Mouse (Mus musculus): ENCODE measurements around the gene Bnc2. TPM values are rescaled to one million over a fixed set of nuclear protein-coding genes. Genes with fewer than 3 reads are reported as not detected.

Gene Bnc2
- polyA plus RNA-seq, 1 experiment = 4.5 TPM

DNA sequence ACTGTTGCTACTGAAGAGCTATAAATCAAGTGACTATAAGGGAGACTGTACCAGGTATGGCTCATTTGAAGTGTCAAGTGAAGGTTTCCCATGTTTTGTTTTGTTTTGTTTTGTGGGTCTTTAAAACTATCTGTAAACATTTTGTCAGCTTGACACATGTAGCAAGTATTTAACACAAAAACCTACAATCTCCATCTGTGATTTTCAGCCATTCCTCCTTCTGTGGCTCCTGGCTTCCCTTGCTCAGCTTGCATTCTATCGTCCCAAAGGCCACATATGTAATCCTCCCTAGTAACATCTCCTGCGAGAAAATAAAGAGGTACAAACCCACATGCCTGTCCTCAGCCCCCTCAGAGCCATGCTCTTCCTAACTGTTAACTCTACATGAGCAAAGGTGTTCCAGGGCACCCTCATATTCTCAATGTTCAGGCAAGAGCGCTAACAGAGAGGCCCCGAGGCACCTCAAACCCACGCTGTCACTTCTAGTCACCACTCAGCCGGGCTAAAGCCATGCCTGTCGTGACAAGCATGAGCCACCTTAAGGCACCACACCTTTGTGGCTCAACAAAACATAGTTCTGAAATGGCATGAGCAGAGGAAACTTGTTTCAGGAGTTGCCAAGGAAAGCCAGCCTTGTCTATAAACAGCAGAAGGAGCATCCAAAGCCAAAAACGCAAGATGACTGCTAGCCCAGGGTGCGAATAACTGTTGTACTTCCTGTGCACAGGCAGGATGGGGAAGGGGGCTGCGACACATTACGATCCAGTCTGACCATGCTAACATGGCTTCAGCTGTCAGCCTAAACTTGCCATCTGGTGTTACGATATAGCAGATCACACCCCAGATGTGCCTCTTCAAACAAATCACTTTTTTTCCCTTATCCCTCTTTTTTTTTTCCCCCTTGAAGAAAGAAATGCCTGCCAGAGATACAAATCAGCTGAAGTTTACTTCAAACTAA, 42.0 kb downstream of the Bnc2 start:
- Histone ChIP-seq H3K27me3 (ENCODE audit: control insufficient read depth, insufficient read depth, insufficient read length) (no peaks in the 10 kb centered on the region), H3K79me3 (ENCODE audit: low read depth) (no peaks in the 10 kb centered on the region), H3ac (ENCODE audit: control insufficient read depth, insufficient read length, low read depth) (no peak overlapping the region), H3K36me3 (ENCODE audit: control insufficient read depth, insufficient read depth) (no peaks in the 10 kb centered on the region), H3K4me3 (ENCODE audit: insufficient read depth, poor library complexity, severe bottlenecking) (no peak overlapping the region), H3K79me2 (ENCODE audit: control insufficient read depth, insufficient read depth) (no peaks in the 10 kb centered on the region)
- TF ChIP-seq MYOG (IDR thresholded peaks at IDR 0.05; ENCODE audit: control insufficient read depth, extremely low read depth, insufficient read length) = no peak
- no peak for TF ChIP-seq USF1 (IDR thresholded peaks at IDR 0.05; ENCODE audit: low read depth)
- no peak for TF ChIP-seq MYOD1 (IDR thresholded peaks at IDR 0.05; ENCODE audit: control insufficient read depth, insufficient read length, low read depth)
- TF ChIP-seq CEBPB (IDR thresholded peaks at IDR 0.05; ENCODE audit: low read depth) = no peak
- TF ChIP-seq MAX (IDR thresholded peaks at IDR 0.05) = no peak
- no peak for TF ChIP-seq CTCF (IDR thresholded peaks at IDR 0.05; ENCODE audit: control insufficient read depth, insufficient read depth, insufficient read length)
- no peak for TF ChIP-seq FOSL1 (IDR thresholded peaks at IDR 0.05; ENCODE audit: insufficient read depth, low read length, poor library complexity, severe bottlenecking)

DNA sequence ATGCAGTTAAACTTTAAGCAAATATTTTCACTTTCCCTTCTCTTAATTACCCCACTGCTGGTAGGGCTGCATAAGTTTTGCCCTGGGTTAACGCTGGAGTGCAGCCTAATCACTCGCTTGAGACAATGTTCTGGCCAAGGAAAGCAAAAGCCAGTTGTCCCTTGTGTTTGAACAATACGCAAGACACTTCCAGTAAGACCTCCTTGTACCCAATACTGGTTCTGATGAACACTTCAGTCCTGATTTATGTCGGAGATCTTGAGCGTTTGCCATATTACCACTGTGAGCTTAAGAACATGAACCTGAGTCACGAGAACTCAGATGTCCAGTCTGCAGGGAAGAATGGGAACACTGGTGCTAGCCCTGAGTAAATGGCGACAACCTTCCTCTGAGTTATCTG, 47.5 kb downstream of the Bnc2 start:
- Histone ChIP-seq H3ac (ENCODE audit: control insufficient read depth, insufficient read length, low read depth) (no peak overlapping the region), H3K79me3 (ENCODE audit: low read depth) (no peaks in the 10 kb centered on the region), H3K4me3 (ENCODE audit: insufficient read depth, poor library complexity, severe bottlenecking) (no peak overlapping the region), H3K27me3 (ENCODE audit: control insufficient read depth, insufficient read depth, insufficient read length) (no peaks in the 10 kb centered on the region), H3K36me3 (ENCODE audit: control insufficient read depth, insufficient read depth) (no peaks in the 10 kb centered on the region), H3K79me2 (ENCODE audit: control insufficient read depth, insufficient read depth) (no peaks in the 10 kb centered on the region)
- TF ChIP-seq MAX (IDR thresholded peaks at IDR 0.05) = no peak
- TF ChIP-seq MYOG (IDR thresholded peaks at IDR 0.05; ENCODE audit: control insufficient read depth, extremely low read depth, insufficient read length) = no peak
- TF ChIP-seq USF1 (IDR thresholded peaks at IDR 0.05; ENCODE audit: low read depth) = no peak
- TF ChIP-seq FOSL1 (IDR thresholded peaks at IDR 0.05; ENCODE audit: insufficient read depth, low read length, poor library complexity, severe bottlenecking) = no peak
- no peak for TF ChIP-seq MYOD1 (IDR thresholded peaks at IDR 0.05; ENCODE audit: control insufficient read depth, insufficient read length, low read depth)
- no peak for TF ChIP-seq CEBPB (IDR thresholded peaks at IDR 0.05; ENCODE audit: low read depth)
- TF ChIP-seq CTCF (IDR thresholded peaks at IDR 0.05; ENCODE audit: control insufficient read depth, insufficient read depth, insufficient read length) = no peak

DNA sequence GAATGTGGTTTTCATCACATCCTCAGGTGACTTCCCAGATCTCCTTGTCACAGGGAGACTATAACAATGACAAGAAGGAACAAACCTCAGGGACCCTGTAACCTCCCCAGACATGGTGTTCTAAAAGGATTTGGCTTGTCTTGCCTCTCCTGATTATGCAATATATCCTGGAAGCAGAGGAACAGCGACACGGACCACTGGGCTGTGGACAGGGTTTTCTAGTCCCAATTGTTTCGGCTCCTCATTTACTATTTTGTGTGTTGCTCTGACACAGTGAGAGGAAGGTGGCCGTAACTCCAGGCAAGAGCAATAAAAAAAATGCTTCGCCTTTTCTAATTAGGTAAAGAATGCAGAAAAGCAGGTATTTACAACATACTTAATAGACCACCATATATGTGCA, 51.8 kb downstream of the Bnc2 start:
- no peak overlapping the region for H3K4me3 ChIP-seq (ENCODE audit: insufficient read depth, poor library complexity, severe bottlenecking)
- no peaks in the 10 kb centered on the region for H3K79me3 ChIP-seq (ENCODE audit: low read depth)
- no peak for TF ChIP-seq USF1 (IDR thresholded peaks at IDR 0.05; ENCODE audit: low read depth)
- TF ChIP-seq FOSL1 (IDR thresholded peaks at IDR 0.05; ENCODE audit: insufficient read depth, low read length, poor library complexity, severe bottlenecking) = no peak
- TF ChIP-seq MYOD1 (IDR thresholded peaks at IDR 0.05; ENCODE audit: control insufficient read depth, insufficient read length, low read depth) = no peak
- no peak for TF ChIP-seq CTCF (IDR thresholded peaks at IDR 0.05; ENCODE audit: control insufficient read depth, insufficient read depth, insufficient read length)
- no peak for TF ChIP-seq MYOG (IDR thresholded peaks at IDR 0.05; ENCODE audit: control insufficient read depth, extremely low read depth, insufficient read length)
- no peak for TF ChIP-seq CEBPB (IDR thresholded peaks at IDR 0.05; ENCODE audit: low read depth)
- TF ChIP-seq MAX (IDR thresholded peaks at IDR 0.05) = no peak
- no peaks in the 10 kb centered on the region for H3K79me2 ChIP-seq (ENCODE audit: control insufficient read depth, insufficient read depth)
- H3K27me3 ChIP-seq (ENCODE audit: control insufficient read depth, insufficient read depth, insufficient read length) = no peaks in the 10 kb centered on the region
- H3K36me3 ChIP-seq (ENCODE audit: control insufficient read depth, insufficient read depth) = no peaks in the 10 kb centered on the region
- H3ac ChIP-seq (ENCODE audit: control insufficient read depth, insufficient read length, low read depth) = no peak overlapping the region

DNA sequence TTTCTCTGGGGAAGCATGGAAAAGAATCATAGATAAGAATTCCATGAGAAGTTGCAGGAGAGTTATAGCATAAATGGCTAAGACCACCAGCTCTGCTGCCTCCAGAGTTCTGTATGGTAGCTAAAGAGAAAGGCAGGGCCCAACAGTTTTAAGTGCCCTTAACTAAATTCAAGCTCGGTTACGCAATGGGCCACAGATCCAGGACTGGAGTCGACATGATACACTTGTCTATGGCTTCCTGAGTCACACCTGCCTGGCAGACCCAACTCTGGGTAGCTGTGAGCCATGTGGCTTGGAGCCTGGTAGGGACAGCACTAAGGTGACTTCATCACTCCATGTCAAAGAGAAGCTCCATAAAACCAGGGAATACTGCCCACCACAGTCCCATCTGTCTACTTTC, 53.3 kb downstream of the Bnc2 start:
- H3K79me3 ChIP-seq (ENCODE audit: low read depth) = no peaks in the 10 kb centered on the region
- H3K27me3 ChIP-seq (ENCODE audit: control insufficient read depth, insufficient read depth, insufficient read length) = no peaks in the 10 kb centered on the region
- peak; percentile 53 for TF ChIP-seq CEBPB (IDR thresholded peaks at IDR 0.05; ENCODE audit: low read depth)
- no peak for TF ChIP-seq CTCF (IDR thresholded peaks at IDR 0.05; ENCODE audit: control insufficient read depth, insufficient read depth, insufficient read length)
- TF ChIP-seq MYOD1 (IDR thresholded peaks at IDR 0.05; ENCODE audit: control insufficient read depth, insufficient read length, low read depth) = no peak
- no peaks in the 10 kb centered on the region for H3K79me2 ChIP-seq (ENCODE audit: control insufficient read depth, insufficient read depth)
- no peak overlapping the region for H3K4me3 ChIP-seq (ENCODE audit: insufficient read depth, poor library complexity, severe bottlenecking)
- no peak overlapping the region for H3ac ChIP-seq (ENCODE audit: control insufficient read depth, insufficient read length, low read depth)
- H3K36me3 ChIP-seq (ENCODE audit: control insufficient read depth, insufficient read depth) = no peaks in the 10 kb centered on the region

DNA sequence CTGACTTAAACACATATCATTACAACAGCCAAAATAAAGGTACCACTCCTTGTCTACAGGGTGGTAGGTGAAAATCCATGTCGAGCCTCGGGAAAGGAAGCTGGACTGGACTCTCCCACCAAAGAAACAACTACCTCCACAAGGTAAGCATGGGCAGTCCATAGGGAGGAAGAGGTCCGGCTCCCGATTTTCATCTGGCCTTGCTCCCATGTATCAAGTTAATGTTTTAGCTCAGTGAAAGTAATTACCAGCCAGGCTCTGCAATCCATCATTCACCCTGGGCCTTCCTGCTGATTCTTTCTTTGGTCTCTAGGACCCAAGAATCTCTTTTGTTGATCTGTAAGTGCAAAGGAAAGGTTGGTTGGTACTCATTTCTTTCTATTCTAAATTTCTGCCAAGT, 65.2 kb downstream of the Bnc2 start:
- H3K36me3 ChIP-seq (ENCODE audit: control insufficient read depth, insufficient read depth) = no peaks in the 10 kb centered on the region
- no peaks in the 10 kb centered on the region for H3K79me3 ChIP-seq (ENCODE audit: low read depth)
- H3K27me3 ChIP-seq (ENCODE audit: control insufficient read depth, insufficient read depth, insufficient read length) = no peaks in the 10 kb centered on the region
- no peak for TF ChIP-seq USF1 (IDR thresholded peaks at IDR 0.05; ENCODE audit: low read depth)
- no peak for TF ChIP-seq MYOG (IDR thresholded peaks at IDR 0.05; ENCODE audit: control insufficient read depth, extremely low read depth, insufficient read length)
- no peak for TF ChIP-seq MYOD1 (IDR thresholded peaks at IDR 0.05; ENCODE audit: control insufficient read depth, insufficient read length, low read depth)
- no peak for TF ChIP-seq CEBPB (IDR thresholded peaks at IDR 0.05; ENCODE audit: low read depth)
- no peak for TF ChIP-seq CTCF (IDR thresholded peaks at IDR 0.05; ENCODE audit: control insufficient read depth, insufficient read depth, insufficient read length)
- no peak for TF ChIP-seq FOSL1 (IDR thresholded peaks at IDR 0.05; ENCODE audit: insufficient read depth, low read length, poor library complexity, severe bottlenecking)
- no peak for TF ChIP-seq MAX (IDR thresholded peaks at IDR 0.05)
- no peak overlapping the region for H3K4me3 ChIP-seq (ENCODE audit: insufficient read depth, poor library complexity, severe bottlenecking)
- H3K79me2 ChIP-seq (ENCODE audit: control insufficient read depth, insufficient read depth) = no peaks in the 10 kb centered on the region
- no peak overlapping the region for H3ac ChIP-seq (ENCODE audit: control insufficient read depth, insufficient read length, low read depth)
